Mouse (Mus musculus): Measurements from ENCODE around the gene Psme2.

- TF ChIP-seq CTCF (IDR thresholded peaks at IDR 0.05; ENCODE audit: borderline replicate concordance, control insufficient read depth, extremely low read depth, insufficient read depth, low read length, poor library complexity) (no peak), POLR2A (IDR thresholded peaks at IDR 0.05; ENCODE audit: control insufficient read depth, extremely low read depth, insufficient read depth, low read length, poor library complexity) (no peak)
These were observed 33.3 kb downstream of the Psme2 start for GRCm38 (mm10) chr14:55557587-55557986.
